Comparison of ENCODE assay signal across 7 mouse cellular contexts in genomic region chr10:127616261-127616679, GRCm38 (mm10). TPM values are rescaled to one million over a fixed set of nuclear protein-coding genes. Genes with fewer than 3 reads are reported as not detected.
A peak's percentile ranks its signal among the peaks of the same experiment; 100 is the strongest.
DNase-seq lines count a peak whose midpoint lies in the region; ATAC-seq and TF ChIP-seq lines count a peak whose summit lies in the region.

No protein-coding gene starts in this region.

- H3K4me1 ChIP-seq in kidney, embryonic 16.5 days (ENCODE audit: insufficient read depth, low read length): peaks cover 70% of the 10 kb centered on the region
- H3K4me1 ChIP-seq in hindbrain, postnatal 0 days (ENCODE audit: insufficient read depth, low read length): peaks cover 52% of the 10 kb centered on the region

- H3K4me2 ChIP-seq in kidney, embryonic 16.5 days (replicated peaks; ENCODE audit: low read depth, low read length): peak overlapping the region; percentile 26; the same call in 1 of the 2 replicates
- no peak overlapping the region for H3K4me2 ChIP-seq in hindbrain, postnatal 0 days (ENCODE audit: low read depth, low read length)

- H3K27ac ChIP-seq in kidney, embryonic 16.5 days (ENCODE audit: low read length): peak overlapping the region; percentile 84
- H3K27ac ChIP-seq in hindbrain, postnatal 0 days: peak overlapping the region; percentile 82

- no peak overlapping the region for H3K9ac ChIP-seq in kidney, embryonic 16.5 days (replicated peaks; ENCODE audit: low read length)
- H3K9ac ChIP-seq in hindbrain, postnatal 0 days (replicated peaks; ENCODE audit: low read length): no peak overlapping the region

- H3K27me3 ChIP-seq in kidney, embryonic 16.5 days (ENCODE audit: insufficient read depth, low read length): peaks cover 8% of the 10 kb centered on the region; the same call in 1 of the 2 replicates
- no peaks in the 10 kb centered on the region for H3K27me3 ChIP-seq in hindbrain, postnatal 0 days (ENCODE audit: insufficient read depth, low read length)

- H3K9me3 ChIP-seq in kidney, embryonic 16.5 days (ENCODE audit: low read length): no peaks in the 10 kb centered on the region
- no peaks in the 10 kb centered on the region for H3K9me3 ChIP-seq in hindbrain, postnatal 0 days (ENCODE audit: low read length)

- TF ChIP-seq CTCF in hindbrain, postnatal 0 days (IDR thresholded peaks at IDR 0.05; ENCODE audit: low read depth): no peak

- no peak for DNase-seq in kidney, adult 18-20 months
- peak; percentile 66 for DNase-seq in embryo, embryonic 11 days
- no peak for DNase-seq in hindbrain, postnatal 0 days (ENCODE audit: low spot score)
- peak; percentile 40 for DNase-seq in neural tube, embryonic 10.5 days (ENCODE audit: extremely low spot score, low spot score)
- DNase-seq in retina, embryonic 14.5 days (ENCODE audit: low spot score): no peak

- H3K36me3 ChIP-seq in kidney, embryonic 16.5 days (ENCODE audit: insufficient read depth, low read length): peaks cover 5% of the 10 kb centered on the region
- peaks cover 11% of the 10 kb centered on the region for H3K36me3 ChIP-seq in hindbrain, postnatal 0 days (ENCODE audit: insufficient read depth, low read length)

- 31% methylated on average over 7 of the region's 7 CpGs for WGBS in kidney, embryonic 16.5 days
- 47% methylated on average over 7 of the region's 7 CpGs for WGBS in hindbrain, postnatal 0 days

- no peak for ATAC-seq in kidney, embryonic 16.5 days (ENCODE audit: low FRiP score, low TSS enrichment)
- no peak for ATAC-seq in hindbrain, postnatal 0 days
- ATAC-seq in erythroid progenitor cell, adult 5-6 weeks (replicated peaks; ENCODE audit: low FRiP score, poor library complexity, severe bottlenecking): no peak

- no peak overlapping the region for H3K4me3 ChIP-seq in kidney, embryonic 16.5 days (ENCODE audit: low read length)
- no peak overlapping the region for H3K4me3 ChIP-seq in hindbrain, postnatal 0 days (ENCODE audit: low read length)

RNA-seq across cellular contexts. Expression of gene Lrp1, which starts 4.7 kb away (rescaled TPM):
- 70.9 and 71.7 TPM in 2 replicates for polyA plus RNA-seq in kidney, embryonic 16.5 days (2015; fragmentation: Nextera tagmentation; extraction: Ambion mirVana)
- total RNA-seq in hindbrain, postnatal 0 days (2014; rRNA removed): 245 TPM in 2 replicates
- polyA plus RNA-seq in hindbrain, postnatal 0 days (2015; fragmentation: Nextera tagmentation; extraction: Ambion mirVana): 73.7 and 75.5 TPM in 2 replicates
- 19.7 and 21.6 TPM in 2 replicates for total RNA-seq in erythroid progenitor cell, adult 5-6 weeks (2015; ENCODE audit: low replicate concordance)
- 11.5 and 13.1 TPM in 2 replicates for total RNA-seq in erythroid progenitor cell, adult 5-6 weeks (2017; ENCODE audit: low replicate concordance)

RNA-seq across cellular contexts. Expression of gene Stat6, which starts 26.5 kb away (rescaled TPM):
- polyA plus RNA-seq in kidney, embryonic 16.5 days (2015; fragmentation: Nextera tagmentation; extraction: Ambion mirVana): 33.8 and 37.4 TPM in 2 replicates
- total RNA-seq in hindbrain, postnatal 0 days (2014; rRNA removed): 5.3 and 9.5 TPM in 2 replicates
- polyA plus RNA-seq in hindbrain, postnatal 0 days (2015; fragmentation: Nextera tagmentation; extraction: Ambion mirVana): 4.7 and 5.3 TPM in 2 replicates
- 11.5 and 26.8 TPM in 2 replicates for total RNA-seq in erythroid progenitor cell, adult 5-6 weeks (2015; ENCODE audit: low replicate concordance)
- total RNA-seq in erythroid progenitor cell, adult 5-6 weeks (2017; ENCODE audit: low replicate concordance): 11.3 and 16.6 TPM in 2 replicates

RNA-seq across cellular contexts. Expression of gene Nemp1, which starts 50.4 kb away (rescaled TPM):
- 10.6 and 10.7 TPM in 2 replicates for polyA plus RNA-seq in kidney, embryonic 16.5 days (2015; fragmentation: Nextera tagmentation; extraction: Ambion mirVana)
- 2.8 and 4.1 TPM in 2 replicates for total RNA-seq in hindbrain, postnatal 0 days (2014; rRNA removed)
- polyA plus RNA-seq in hindbrain, postnatal 0 days (2015; fragmentation: Nextera tagmentation; extraction: Ambion mirVana): 2.2 and 3.0 TPM in 2 replicates
- total RNA-seq in erythroid progenitor cell, adult 5-6 weeks (2015; ENCODE audit: low replicate concordance): 73.5 and 83.4 TPM in 2 replicates
- 69.6 and 83.2 TPM in 2 replicates for total RNA-seq in erythroid progenitor cell, adult 5-6 weeks (2017; ENCODE audit: low replicate concordance)

RNA-seq across cellular contexts. Expression of gene Nab2, which starts 52.1 kb away (rescaled TPM):
- polyA plus RNA-seq in kidney, embryonic 16.5 days (2015; fragmentation: Nextera tagmentation; extraction: Ambion mirVana): 28.8 and 32.1 TPM in 2 replicates
- 3.5 and 4.1 TPM in 2 replicates for total RNA-seq in hindbrain, postnatal 0 days (2014; rRNA removed)
- 1.1 and 1.6 TPM in 2 replicates for polyA plus RNA-seq in hindbrain, postnatal 0 days (2015; fragmentation: Nextera tagmentation; extraction: Ambion mirVana)
- 2.5 TPM in 1 of 2 replicates, not detected in the other for total RNA-seq in erythroid progenitor cell, adult 5-6 weeks (2015; ENCODE audit: low replicate concordance)
- 1.7 and 3.1 TPM in 2 replicates for total RNA-seq in erythroid progenitor cell, adult 5-6 weeks (2017; ENCODE audit: low replicate concordance)

Comparison
In these comparisons a context has a peak if more than half of its experiments do, and no peak if none do; other contexts are left out.
1. DNase-seq: peak in embryo, embryonic 11 days (single experiment) and neural tube, embryonic 10.5 days (single experiment); none in kidney, adult 18-20 months (single experiment), hindbrain, postnatal 0 days (single experiment) and retina, embryonic 14.5 days (single experiment).
2. RNA of gene Lrp1, which starts 4.7 kb away (total RNA-seq): 245 TPM in hindbrain, postnatal 0 days; 11.5 to 21.6 TPM in erythroid progenitor cell, adult 5-6 weeks; every median in the first group is over 10 times any median in the second.
3. RNA of gene Nemp1, which starts 50.4 kb away (total RNA-seq): 69.6 to 83.4 TPM in erythroid progenitor cell, adult 5-6 weeks; 2.8 to 4.1 TPM in hindbrain, postnatal 0 days; every median in the first group is over 10 times any median in the second.